Mouse (Mus musculus) forelimb bud, embryonic 11.5 days (tissue): ENCODE data around the gene Dync1li2.

Source experiments
- DNase-seq: peaks from one replicate; pipeline ENCODE4 v3.0.0-alpha.2; 2012; ENCODE audit warnings: low read depth, low spot score

The Dync1li2 gene

GRCm38 (mm10) chr8:104442299-104443124, at the start of gene Dync1li2:
Dync1li2 (minus strand) TSS chr8:104443047.
- peak; percentile 87 for DNase-seq

- no peak for DNase-seq
Measured at GRCm38 (mm10) chr8:104479091-104479490, 36.2 kb upstream of the Dync1li2 start.

- no peak for DNase-seq
Measured at GRCm38 (mm10) chr8:104472465-104472864, 29.6 kb upstream of the Dync1li2 start.

- DNase-seq = no peak
Measured at GRCm38 (mm10) chr8:104467463-104467862, 24.6 kb upstream of the Dync1li2 start.

GRCm38 (mm10) chr8:104452177-104452576, 9.3 kb upstream of the Dync1li2 start:
- DNase-seq = no peak

GRCm38 (mm10) chr8:104448796-104449195, 5.9 kb upstream of the Dync1li2 start:
- no peak for DNase-seq

GRCm38 (mm10) chr8:104446016-104446415, 3.2 kb upstream of the Dync1li2 start:
- no peak for DNase-seq

- DNase-seq = no peak
Measured at GRCm38 (mm10) chr8:104445248-104445647, 2.4 kb upstream of the Dync1li2 start.

- no peak for DNase-seq
Measured at GRCm38 (mm10) chr8:104443125-104443679, 355 bp upstream of the Dync1li2 start.

GRCm38 (mm10) chr8:104441613-104442012, 1.2 kb downstream of the Dync1li2 start:
- no peak for DNase-seq

- no peak for DNase-seq
Measured at GRCm38 (mm10) chr8:104439461-104439860, 3.4 kb downstream of the Dync1li2 start.

- DNase-seq = no peak
Measured at GRCm38 (mm10) chr8:104437494-104438135, 5.2 kb downstream of the Dync1li2 start.

GRCm38 (mm10) chr8:104436591-104436990, 6.3 kb downstream of the Dync1li2 start:
- no peak for DNase-seq

- no peak for DNase-seq
Measured at GRCm38 (mm10) chr8:104436038-104436437, 6.8 kb downstream of the Dync1li2 start.

GRCm38 (mm10) chr8:104434826-104435354, 8.0 kb downstream of the Dync1li2 start:
- DNase-seq = no peak

- no peak for DNase-seq
Measured at GRCm38 (mm10) chr8:104434275-104434674, 8.6 kb downstream of the Dync1li2 start.

GRCm38 (mm10) chr8:104433191-104433842, 9.5 kb downstream of the Dync1li2 start:
- DNase-seq = no peak

GRCm38 (mm10) chr8:104432656-104433055, 10.2 kb downstream of the Dync1li2 start:
- DNase-seq = no peak

- DNase-seq = no peak
Measured at GRCm38 (mm10) chr8:104430230-104430629, 12.6 kb downstream of the Dync1li2 start.

GRCm38 (mm10) chr8:104427703-104428102, 15.1 kb downstream of the Dync1li2 start:
- no peak for DNase-seq

GRCm38 (mm10) chr8:104422313-104422712, 20.5 kb downstream of the Dync1li2 start:
- DNase-seq = no peak

- DNase-seq = no peak
Measured at GRCm38 (mm10) chr8:104416022-104416421, 26.8 kb downstream of the Dync1li2 start.
